Mouse (Mus musculus) myocyte (in vitro differentiated cells): ENCODE results near the gene Kcnj4. TPM values are rescaled to one million over a fixed set of nuclear protein-coding genes. Genes with fewer than 3 reads are reported as not detected.

Source experiments
- H3K27me3 ChIP-seq: one replicate; pipeline ENCODE4 v1.6.1; 2011; ENCODE audit not compliant: control insufficient read depth, insufficient read depth, insufficient read length
- H3K36me3 ChIP-seq: one replicate; pipeline ENCODE4 v1.6.1; 2011; ENCODE audit not compliant: control insufficient read depth, insufficient read depth
- H3K4me2 ChIP-seq: one replicate; pipeline ENCODE4 v1.6.1; 2011; ENCODE audit warnings: low read depth, control low read depth
- H3K4me3 ChIP-seq: one replicate; pipeline ENCODE4 v1.5.1; 2011; ENCODE audit warnings: mild to moderate bottlenecking, control low read depth, moderate library complexity
- H3K79me2 ChIP-seq: one replicate; pipeline ENCODE4 v1.6.1; 2011; ENCODE audit not compliant: control insufficient read depth, insufficient read depth
- H3ac ChIP-seq: one replicate; pipeline ENCODE4 v1.6.1; 2011; ENCODE audit not compliant: control insufficient read depth, insufficient read length
- CEBPB ChIP-seq: IDR thresholded peaks from 2 replicates; pipeline ENCODE4 v1.6.1; 2011; ENCODE audit warnings: mild to moderate bottlenecking, moderate library complexity; ENCODE audit not compliant: poor library complexity, insufficient read depth, severe bottlenecking
- E2F4 ChIP-seq: IDR thresholded peaks from one replicate; pipeline ENCODE4 v1.6.1; 2011; ENCODE audit warnings: mild to moderate bottlenecking, control low read depth, moderate library complexity; ENCODE audit not compliant: insufficient read depth
- MAX ChIP-seq: IDR thresholded peaks from one replicate; pipeline ENCODE4 v1.6.1; 2011; ENCODE audit warnings: low read depth, mild to moderate bottlenecking, control low read depth
- MYOD1 ChIP-seq, 3 experiments: IDR thresholded peaks; one replicate each; pipeline ENCODE4 v1.6.1; 2011; ENCODE audit warnings: control low read depth in 2 of 3, low read depth in 2 of 3, mild to moderate bottlenecking in 2 of 3, moderate library complexity in 1 of 3; ENCODE audit not compliant: insufficient read length in 2 of 3, control insufficient read depth in 1 of 3
- MYOG ChIP-seq, 3 experiments: IDR thresholded peaks; one replicate each; pipeline ENCODE4 v1.6.1; 2011; ENCODE audit warnings: control low read depth in 2 of 3, low read depth in 2 of 3, mild to moderate bottlenecking in 2 of 3; ENCODE audit not compliant: insufficient read length in 2 of 3, control insufficient read depth in 1 of 3, insufficient read depth in 1 of 3
- POLR2A ChIP-seq: IDR thresholded peaks from one replicate; pipeline ENCODE4 v1.6.1; 2011; ENCODE audit warnings: low read depth, mild to moderate bottlenecking, control low read depth, moderate library complexity; ENCODE audit not compliant: insufficient read length
- POLR2AphosphoS2 ChIP-seq: IDR thresholded peaks from one replicate; pipeline ENCODE4 v1.6.1; 2011; ENCODE audit warnings: low read depth, control low read depth; ENCODE audit not compliant: insufficient read length
- REST ChIP-seq: IDR thresholded peaks from one replicate; pipeline ENCODE4 v1.6.1; 2011; ENCODE audit warnings: mild to moderate bottlenecking, control low read depth, moderate library complexity; ENCODE audit not compliant: insufficient read depth, insufficient read length
- SRF ChIP-seq: IDR thresholded peaks from one replicate; pipeline ENCODE4 v1.6.1; 2011; ENCODE audit warnings: low read depth; ENCODE audit not compliant: control insufficient read depth, insufficient read length
- TCF12 ChIP-seq: IDR thresholded peaks from one replicate; pipeline ENCODE4 v1.6.1; 2011; ENCODE audit warnings: mild to moderate bottlenecking, control low read depth; ENCODE audit not compliant: poor library complexity, insufficient read depth, severe bottlenecking
- TCF3 ChIP-seq: IDR thresholded peaks from one replicate; pipeline ENCODE4 v1.6.1; 2011; ENCODE audit warnings: low read depth, control low read depth; ENCODE audit not compliant: insufficient read length
- USF1 ChIP-seq: IDR thresholded peaks from one replicate; pipeline ENCODE4 v1.6.1; 2011; ENCODE audit warnings: low read depth, mild to moderate bottlenecking, control low read depth, moderate library complexity
- polyA plus RNA-seq: library from polyadenylated mRNA; unstranded; fragments of >200 nt; fragmentation: generic; extraction: Trizol; gene quantifications from one replicate; pipeline ENCODE4 v1.2.1, GENCODE M21; 2012; ENCODE audit warnings: missing spikeins

Gene Kcnj4
- polyA plus RNA-seq, 1 experiment, result 0.06 TPM

DNA sequence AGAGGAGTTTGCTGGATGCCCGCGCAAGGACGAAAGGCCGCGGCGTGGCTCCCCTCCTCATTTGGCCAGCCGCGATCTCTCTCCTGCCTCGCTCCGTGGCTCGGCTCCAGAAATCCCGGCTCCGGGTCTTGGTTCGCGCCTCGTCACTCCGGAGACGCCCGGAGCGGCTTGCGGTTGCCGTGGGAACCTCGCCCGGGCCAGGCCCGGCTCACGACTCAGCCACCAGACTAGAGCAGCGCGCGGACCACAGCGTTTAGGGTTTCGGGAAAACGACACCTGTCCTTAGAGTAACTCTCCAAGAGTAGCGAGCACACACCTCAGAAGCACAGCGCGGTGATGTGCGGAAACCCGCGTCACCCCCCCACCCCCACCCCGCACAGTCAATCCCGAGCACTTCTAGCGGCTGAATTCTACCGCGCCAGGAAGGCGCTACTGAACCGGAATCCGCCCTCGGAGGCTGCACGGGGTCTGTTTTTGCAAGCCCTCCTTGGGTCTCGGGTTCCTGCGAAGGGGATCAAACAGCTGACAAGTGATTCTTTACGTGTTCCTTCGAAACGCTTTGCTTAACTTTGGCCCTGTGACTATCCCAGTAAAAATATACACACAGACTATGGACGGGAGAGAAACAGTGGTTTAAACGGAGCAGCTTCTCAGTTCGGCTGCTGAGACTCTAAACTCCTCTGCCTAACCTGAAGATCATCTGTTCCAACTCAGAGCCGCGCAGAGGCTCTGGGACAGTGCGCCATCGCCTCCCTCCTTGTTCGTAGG lies 6.7 kb upstream of the Kcnj4 start:
- Histone ChIP-seq H3K4me2 (peak overlapping the region; percentile 66), H3K79me2 (no peaks in the 10 kb centered on the region), H3ac (no peak overlapping the region), H3K27me3 (peaks cover 41% of the 10 kb centered on the region), H3K4me3 (peak overlapping the region; percentile 4), H3K36me3 (no peaks in the 10 kb centered on the region)
- TF ChIP-seq TCF12 (no peak), MAX (no peak), TCF3 (no peak), USF1 (no peak)

GRCm38 (mm10) chr15:79510425-79510824 lies 5.4 kb upstream of the Kcnj4 start:
- Histone ChIP-seq H3ac (no peak overlapping the region), H3K79me2 (no peaks in the 10 kb centered on the region), H3K27me3 (peaks cover 54% of the 10 kb centered on the region), H3K4me3 (peak overlapping the region; percentile 4), H3K4me2 (no peak overlapping the region), H3K36me3 (no peaks in the 10 kb centered on the region)
- no peak for TF ChIP-seq E2F4
- no peak for TF ChIP-seq CEBPB
- TF ChIP-seq POLR2AphosphoS2, result no peak
- no peak for TF ChIP-seq TCF12
- no peak for TF ChIP-seq MAX
- no peak for TF ChIP-seq USF1
- TF ChIP-seq POLR2A, result no peak
- TF ChIP-seq TCF3, result no peak
- no peak for TF ChIP-seq MYOG (IDR thresholded peaks at IDR 0.05; ENCODE audit: control insufficient read depth in 1 of 3, insufficient read depth in 1 of 3, insufficient read length in 2 of 3, low read depth in 2 of 3)
- TF ChIP-seq MYOD1 (IDR thresholded peaks at IDR 0.05; ENCODE audit: control insufficient read depth in 1 of 3, insufficient read length in 2 of 3, low read depth in 2 of 3), result no peak
- no peak for TF ChIP-seq SRF
- TF ChIP-seq REST, result no peak

- H3ac ChIP-seq, result no peak overlapping the region
- peaks cover 58% of the 10 kb centered on the region for H3K27me3 ChIP-seq
- TF ChIP-seq MYOD1 (IDR thresholded peaks at IDR 0.05; ENCODE audit: control insufficient read depth in 1 of 3, insufficient read length in 2 of 3, low read depth in 2 of 3), result no peak
- no peak for TF ChIP-seq SRF
- TF ChIP-seq REST, result no peak
- no peak for TF ChIP-seq MAX
- TF ChIP-seq TCF12, result no peak
- no peak for TF ChIP-seq E2F4
- no peak for TF ChIP-seq CEBPB
- no peak for TF ChIP-seq TCF3
- TF ChIP-seq POLR2AphosphoS2, result no peak
- TF ChIP-seq POLR2A, result no peak
- no peak for TF ChIP-seq MYOG (IDR thresholded peaks at IDR 0.05; ENCODE audit: control insufficient read depth in 1 of 3, insufficient read depth in 1 of 3, insufficient read length in 2 of 3, low read depth in 2 of 3)
- no peak overlapping the region for H3K4me3 ChIP-seq
- no peaks in the 10 kb centered on the region for H3K36me3 ChIP-seq
- no peak overlapping the region for H3K4me2 ChIP-seq
- H3K79me2 ChIP-seq, result no peaks in the 10 kb centered on the region
Observed at GRCm38 (mm10) chr15:79509998-79510397, 5.0 kb upstream of the Kcnj4 start.

- Histone ChIP-seq H3K4me2 (no peak overlapping the region), H3K27me3 (peaks cover 85% of the 10 kb centered on the region), H3K79me2 (no peaks in the 10 kb centered on the region), H3ac (no peak overlapping the region), H3K36me3 (no peaks in the 10 kb centered on the region), H3K4me3 (no peak overlapping the region)
- TF ChIP-seq MYOD1 (IDR thresholded peaks at IDR 0.05; ENCODE audit: control insufficient read depth in 1 of 3, insufficient read length in 2 of 3, low read depth in 2 of 3) (no peak), TCF3 (no peak)
Observed at GRCm38 (mm10) chr15:79507055-79507828, 2.2 kb upstream of the Kcnj4 start.

DNA sequence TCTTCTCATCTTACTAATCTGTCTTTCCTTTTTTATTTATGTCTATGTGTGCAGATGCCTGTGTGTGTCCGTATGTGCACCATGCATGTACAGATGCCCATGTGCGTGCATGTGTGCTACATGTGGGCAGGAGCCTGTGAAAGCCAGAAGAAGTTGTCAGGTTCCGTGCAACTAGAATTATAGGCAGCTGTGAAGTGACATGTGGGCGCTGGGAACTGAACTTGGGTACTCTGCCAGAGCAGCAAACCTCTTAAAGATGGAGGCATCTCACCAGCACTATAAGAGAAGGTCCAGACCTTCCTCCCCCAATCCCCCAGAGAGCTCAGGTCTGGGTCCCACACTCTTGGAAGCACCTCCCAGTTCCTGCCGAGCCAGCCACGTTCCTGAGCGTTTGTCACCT lies 1.4 kb upstream of the Kcnj4 start:
- no peaks in the 10 kb centered on the region for H3K79me2 ChIP-seq
- TF ChIP-seq CEBPB, result no peak
- no peak overlapping the region for H3K4me2 ChIP-seq
- no peak overlapping the region for H3K4me3 ChIP-seq
- H3K36me3 ChIP-seq, result no peaks in the 10 kb centered on the region
- H3K27me3 ChIP-seq, result peaks cover 90% of the 10 kb centered on the region
- no peak overlapping the region for H3ac ChIP-seq
